Mouse (Mus musculus): ENCODE data around the gene Krcc1.
A peak's percentile ranks its signal among the peaks of the same experiment; 100 is the strongest.

Gene Krcc1

DNA sequence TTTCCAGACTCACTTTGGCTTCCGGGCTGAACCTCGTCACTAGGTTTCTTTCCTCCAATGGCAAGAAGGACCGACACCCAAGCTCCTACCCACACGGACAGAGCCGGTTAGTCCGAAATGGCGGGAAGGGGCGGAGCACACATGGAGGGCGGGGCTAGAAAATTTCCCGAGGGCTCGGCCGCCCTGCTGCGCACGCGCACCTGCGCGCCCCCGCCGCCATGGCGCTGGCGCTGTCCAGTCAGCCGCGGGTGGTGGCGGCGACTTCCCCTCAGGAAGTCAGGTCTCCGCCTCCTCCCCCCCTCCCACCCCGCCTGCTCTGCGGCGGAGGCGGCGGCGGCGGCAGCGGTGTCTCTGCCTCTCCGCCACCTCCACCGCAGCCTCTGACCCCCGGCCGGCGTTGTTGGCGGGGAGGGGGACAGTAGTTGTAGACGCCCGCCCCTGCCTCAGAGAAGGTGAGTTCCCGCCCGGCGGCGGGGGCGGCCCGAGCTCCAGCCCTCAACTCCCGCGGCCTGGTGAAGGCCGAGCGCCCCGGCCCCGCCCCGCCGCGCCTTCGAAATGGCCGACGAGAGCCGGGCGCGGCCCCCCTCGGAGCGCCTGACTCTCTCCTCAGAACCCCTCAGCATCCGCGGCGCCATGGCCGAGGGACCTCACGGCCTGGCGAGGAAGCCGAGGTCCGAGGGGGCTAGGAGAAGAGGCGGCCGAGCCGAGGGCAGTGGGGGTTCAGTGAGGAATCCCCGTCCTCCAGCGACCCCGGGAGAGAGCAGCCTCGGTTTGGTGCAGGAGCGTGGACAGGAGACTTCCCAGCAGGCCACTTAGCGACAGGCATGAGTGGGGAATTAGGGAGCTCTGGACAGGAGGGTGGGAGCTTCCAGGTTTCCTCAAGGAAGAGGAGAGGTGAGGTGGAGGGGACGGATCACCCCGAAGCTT lies at the start of gene Krcc1:
Krcc1 (plus strand) TSS at position 289 of the 927 bp plus-strand sequence.
- DNase-seq (ENCODE audit: inconsistent ontology term) = peak; percentile 99

DNA sequence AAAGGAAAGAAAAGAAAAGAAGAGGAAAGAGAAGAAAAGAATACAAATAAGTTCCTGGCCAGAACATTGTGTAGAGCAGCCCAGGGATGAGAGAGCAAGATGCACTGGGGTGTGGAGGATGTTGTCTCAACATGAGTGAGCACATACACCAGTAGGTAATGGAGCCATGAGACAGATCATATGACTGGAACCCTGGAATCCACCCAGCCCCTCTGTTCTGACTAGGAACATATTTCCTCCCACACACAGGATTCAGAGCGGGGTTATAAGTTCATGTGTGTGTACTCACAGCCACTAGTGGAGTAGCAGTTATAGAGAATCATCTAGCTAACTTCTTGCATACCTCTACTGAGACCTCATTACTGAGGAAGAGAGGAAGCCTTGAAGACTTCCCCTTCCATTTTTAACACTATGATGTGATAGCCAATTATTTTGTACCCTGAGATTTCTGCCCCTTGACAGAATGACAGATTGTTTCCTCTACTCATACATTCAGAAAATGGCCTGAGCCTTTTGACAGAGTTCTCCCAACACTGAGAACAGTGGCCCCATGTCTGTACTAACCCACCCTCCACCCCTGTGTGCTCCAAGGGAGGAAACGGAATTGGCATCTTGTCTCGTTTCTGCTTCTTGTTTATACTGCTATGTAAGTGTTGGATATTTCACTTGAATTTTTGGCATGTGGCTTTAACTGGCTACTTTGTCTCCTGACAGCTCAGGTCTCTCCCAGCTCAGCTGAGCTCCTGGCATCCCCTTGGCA lies 47.1 kb upstream of the Krcc1 start:
- peak; percentile 34 for DNase-seq (ENCODE audit: inconsistent ontology term)

DNA sequence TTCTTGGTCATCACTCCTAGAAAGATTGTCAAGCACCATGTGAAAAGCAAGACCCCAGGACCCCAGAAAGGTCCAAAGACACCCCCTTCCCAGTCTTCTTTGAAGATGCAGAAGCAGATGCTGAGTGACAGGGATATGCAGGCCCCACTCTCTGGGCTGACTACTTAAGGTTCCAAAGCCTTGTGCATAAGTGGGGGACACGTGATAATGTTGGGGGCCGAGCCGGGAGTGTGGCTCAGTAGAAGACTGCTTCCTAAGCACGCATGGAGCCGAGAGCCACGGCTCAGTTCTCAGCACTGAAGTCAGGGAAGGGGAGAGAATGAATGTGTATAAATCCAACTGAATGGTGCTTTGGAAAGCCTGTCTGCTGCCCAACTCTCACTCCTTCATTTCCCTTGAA lies 44.9 kb upstream of the Krcc1 start:
- no peak for DNase-seq (ENCODE audit: inconsistent ontology term)

DNA sequence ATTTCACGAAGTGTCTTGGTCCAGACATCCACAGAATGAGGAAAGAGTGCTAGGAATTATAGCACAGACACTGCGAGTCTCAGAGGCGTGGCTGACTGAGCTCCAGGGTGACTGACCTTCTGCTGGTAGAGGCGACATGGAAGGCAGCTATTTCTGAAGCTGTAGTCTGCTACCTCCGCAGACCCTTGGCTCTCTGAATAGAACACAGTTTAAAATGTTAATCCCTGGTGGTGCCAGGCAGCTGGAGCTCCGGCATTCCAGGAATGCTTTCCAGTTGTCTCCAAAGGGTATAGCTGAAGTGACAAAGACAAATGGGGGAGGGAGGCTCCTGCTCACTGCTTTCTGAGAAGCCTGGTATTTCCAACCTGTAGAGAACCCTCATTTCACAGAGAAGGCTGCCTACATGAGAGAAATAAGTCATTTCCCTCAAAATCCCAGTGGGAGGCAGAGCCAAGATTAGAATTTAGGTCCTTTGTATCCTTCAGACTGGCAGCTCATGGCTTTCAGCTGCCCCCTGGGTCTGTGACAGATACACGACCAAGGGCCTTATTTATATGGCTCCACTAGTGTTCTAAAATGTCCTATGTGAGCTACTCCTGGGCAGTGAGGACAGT lies 44.2 kb upstream of the Krcc1 start:
- peak; percentile 26 for DNase-seq (ENCODE audit: inconsistent ontology term)

DNA sequence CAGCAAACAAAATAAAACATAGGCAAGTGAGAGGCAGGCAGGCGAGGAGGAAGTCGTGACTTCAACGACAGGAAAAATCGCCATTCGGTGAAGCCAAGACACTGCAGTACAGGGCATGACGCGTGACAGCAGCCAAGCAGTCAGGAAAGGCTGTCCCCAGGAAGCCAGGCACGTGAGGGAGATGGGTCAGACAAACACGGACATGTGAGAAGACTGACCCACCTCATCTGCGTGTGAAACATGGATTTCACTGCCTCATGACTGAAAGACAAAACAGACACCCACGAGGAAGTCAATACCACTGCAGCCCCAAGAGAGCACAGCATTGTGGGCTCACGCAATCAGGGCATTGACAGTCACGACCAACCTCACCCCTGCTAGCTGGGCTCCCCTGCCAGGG lies 36.4 kb upstream of the Krcc1 start:
- no peak for DNase-seq (ENCODE audit: inconsistent ontology term)

DNA sequence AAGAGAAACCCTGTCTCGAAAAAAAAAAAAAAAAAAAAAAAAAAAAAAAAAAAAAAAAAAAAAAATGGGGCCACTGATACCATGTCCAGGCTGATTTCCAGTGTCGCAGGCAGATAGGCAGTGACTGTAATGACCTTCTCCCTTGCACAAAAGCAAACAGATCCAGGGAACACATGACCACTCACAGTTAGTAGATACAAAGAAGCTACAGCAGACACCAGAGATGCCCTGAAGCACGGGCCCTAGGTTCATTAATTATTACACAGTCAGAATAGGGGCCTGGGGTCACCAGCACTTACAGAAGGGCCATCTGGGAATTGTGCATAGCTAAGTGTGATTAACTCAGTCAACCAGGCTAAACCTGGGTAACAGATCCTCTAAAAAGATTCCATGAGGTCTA lies 35.5 kb upstream of the Krcc1 start:
- DNase-seq (ENCODE audit: inconsistent ontology term) = no peak

DNA sequence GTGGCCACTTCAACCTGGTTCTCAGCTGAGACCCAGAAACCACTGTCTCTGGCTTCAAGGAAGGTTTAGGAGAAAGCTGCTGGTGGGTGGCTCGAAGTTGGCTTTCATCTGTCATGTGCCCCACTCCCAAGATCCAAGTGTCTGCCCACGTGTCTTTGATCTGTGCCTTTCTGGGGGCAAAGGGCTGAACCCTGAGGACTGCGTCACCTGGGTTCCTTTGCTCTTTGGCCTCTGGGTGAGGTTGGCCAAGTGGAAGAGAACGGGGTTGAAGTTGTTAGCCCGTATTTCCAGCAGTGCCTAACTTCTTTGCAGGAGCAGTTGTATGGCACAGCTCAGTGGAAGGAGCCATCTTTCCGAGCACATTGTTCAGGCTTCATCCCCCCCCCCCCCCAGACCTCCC lies 35.0 kb upstream of the Krcc1 start:
- DNase-seq (ENCODE audit: inconsistent ontology term) = no peak

DNA sequence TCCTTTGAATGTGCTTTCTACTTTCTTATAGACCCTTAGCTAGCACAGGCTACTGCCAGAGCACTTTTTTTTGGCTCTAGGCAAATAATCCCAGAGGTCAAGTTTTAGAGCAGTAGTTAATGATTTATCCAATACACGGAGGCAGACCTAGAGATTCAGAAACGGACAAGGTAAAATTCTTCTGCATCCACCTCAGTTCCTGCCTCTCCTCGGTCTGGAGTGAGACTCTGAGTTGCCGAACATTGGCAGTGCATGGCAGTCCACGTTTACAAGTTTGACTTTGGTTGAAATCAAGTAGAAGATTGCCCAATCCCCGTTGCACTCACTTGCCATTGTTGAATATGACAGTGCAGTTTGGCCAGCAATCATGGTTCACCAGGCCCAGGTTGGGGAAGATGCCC lies 34.4 kb upstream of the Krcc1 start:
- no peak for DNase-seq (ENCODE audit: inconsistent ontology term)

DNA sequence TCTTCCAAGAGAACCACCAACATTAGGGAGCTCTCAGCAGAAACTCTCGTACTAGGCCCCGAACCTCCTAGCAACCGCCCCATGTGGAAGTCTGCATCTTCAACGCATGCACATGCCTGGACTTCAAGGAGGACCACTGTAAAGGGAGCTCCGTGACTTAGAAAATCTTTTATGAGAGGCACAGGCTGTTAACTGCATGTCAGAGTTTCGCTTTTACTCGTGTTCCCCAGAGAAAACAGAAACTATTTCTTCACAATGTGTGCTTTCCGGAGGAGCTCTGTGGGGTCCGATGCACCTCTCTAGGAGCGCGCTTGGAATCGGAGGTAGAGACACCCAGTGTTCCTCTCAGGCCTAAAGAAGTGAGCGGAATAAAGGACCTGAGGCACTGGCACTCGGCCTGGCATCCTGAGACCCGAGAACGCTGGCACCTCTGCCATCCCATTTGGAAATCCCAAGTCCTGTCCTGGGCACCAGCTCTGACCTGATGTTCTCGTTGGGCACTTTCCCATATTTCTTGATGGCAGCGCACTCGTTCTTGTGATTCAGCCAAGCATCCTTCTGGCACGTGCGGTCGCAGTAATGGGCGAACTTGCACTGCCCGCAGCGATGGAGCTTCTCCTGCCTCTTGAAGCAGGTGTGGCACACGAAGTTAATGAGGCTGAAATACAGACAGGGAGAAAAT lies 32.3 kb upstream of the Krcc1 start:
- no peak for DNase-seq (ENCODE audit: inconsistent ontology term)

DNA sequence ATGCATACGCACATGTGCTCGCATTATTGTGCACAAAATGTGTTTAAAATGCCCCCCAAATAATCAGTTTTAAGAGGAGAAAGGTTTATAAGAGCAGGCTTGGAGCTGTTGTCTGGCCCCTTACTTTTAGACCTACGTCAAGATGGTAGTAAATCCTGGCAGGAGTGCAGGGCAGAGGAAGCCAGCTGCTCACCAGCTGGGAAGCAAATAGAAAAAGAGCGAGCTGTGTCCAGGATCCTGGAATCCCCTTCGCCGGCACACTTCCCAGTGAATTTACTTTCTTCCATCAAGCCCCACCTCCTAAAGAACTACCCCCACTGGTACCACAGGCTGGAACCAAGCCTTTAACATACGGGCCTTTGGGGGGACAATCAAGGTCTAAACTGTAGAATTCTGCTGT lies 30.6 kb upstream of the Krcc1 start:
- no peak for DNase-seq (ENCODE audit: inconsistent ontology term)

DNA sequence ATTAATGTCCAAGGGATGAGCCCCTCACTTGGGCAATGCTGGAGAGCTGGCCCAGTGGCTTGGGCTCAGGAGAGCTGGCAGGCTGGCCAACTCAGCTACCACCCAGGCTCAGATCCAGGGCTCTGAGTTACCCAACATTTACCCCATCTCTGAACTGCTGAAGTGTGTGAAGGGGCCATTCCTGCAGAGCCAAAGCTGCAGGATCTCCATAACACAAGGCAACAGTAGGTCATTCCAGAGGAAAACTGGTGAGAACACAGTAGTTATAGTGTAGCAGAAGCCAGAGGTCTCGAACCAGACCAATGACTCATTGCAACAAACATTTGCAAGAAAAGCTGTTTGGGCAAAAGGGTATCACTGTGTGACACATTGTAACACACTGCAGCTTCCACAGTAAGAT lies 28.7 kb upstream of the Krcc1 start:
- peak; percentile 3 for DNase-seq (ENCODE audit: inconsistent ontology term)

DNA sequence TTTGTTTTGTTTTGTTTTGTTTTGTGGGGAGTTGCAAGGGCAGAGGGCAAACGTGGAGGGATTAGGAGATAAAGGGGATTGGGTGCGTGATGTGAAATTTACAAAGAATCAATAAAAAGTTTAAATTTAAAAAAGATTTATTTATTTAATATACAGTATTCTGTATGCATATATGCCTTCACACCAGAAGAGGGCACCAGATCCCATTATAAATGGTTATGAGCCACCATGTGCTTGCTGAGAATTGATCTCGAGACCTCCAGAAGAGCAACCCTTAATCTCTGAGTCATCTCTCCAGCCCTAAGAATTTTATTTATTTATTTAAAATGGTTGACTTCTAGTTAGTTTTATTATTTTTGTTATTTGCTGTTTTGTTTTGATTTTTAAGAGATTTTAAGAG lies 28.2 kb upstream of the Krcc1 start:
- no peak for DNase-seq (ENCODE audit: inconsistent ontology term)

DNA sequence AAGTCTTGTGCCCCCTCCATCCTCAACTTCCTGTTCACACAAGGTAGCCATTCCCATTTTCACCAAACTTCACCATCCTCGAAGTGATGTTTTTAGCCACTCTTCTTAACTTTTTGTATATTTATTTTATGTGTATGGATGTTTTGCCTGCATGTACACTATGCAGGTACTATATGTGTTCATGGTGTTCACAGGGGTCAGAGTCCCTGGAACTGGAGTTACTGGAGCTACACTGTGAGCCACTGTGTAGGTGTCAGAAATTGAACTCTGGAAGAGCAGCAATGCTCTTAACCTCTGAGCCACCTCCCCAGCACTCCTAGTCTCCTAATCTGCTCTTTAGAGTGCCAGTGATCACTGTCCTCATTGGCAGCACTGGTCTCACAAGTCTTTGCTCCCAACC lies 23.1 kb upstream of the Krcc1 start:
- DNase-seq (ENCODE audit: inconsistent ontology term) = no peak

DNA sequence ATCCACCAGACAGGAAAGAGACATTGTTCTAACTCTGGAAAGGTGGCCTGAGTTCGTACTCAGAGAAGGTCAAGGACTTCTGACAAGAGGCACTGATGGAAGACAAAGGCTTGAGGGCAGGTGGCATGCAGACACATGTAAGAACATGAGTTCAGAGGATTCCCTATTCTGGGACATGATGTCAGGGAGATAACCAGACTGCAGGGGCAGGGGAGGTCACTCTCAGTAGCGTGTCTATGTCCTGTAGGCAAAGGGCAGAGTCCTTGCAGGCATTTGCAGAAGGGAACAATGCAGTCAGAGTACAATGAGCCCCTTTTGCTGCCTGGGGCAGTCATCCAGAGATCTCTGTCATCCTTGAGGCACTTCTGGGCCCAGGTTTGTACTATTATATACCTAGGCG lies 21.9 kb upstream of the Krcc1 start:
- no peak for DNase-seq (ENCODE audit: inconsistent ontology term)

DNA sequence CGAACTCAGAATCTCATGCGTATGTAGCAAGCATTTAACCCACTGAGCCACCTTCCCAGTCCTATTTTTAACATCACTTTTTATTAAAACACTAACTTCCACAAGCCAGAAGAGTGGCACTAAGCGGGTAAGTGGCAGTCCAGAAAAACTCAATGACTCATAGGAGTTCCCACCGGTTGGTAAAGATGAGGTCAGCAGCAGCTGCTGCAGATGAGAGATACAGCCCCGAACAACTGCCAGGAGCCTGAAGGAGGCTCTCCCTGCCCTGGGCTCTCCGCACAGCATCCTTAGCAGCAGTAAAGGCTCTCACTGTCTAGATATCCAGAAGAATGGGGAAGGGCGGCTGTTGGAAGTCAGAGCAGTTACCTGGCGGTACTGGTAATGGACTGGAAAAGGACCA lies 20.5 kb upstream of the Krcc1 start:
- no peak for DNase-seq (ENCODE audit: inconsistent ontology term)

DNA sequence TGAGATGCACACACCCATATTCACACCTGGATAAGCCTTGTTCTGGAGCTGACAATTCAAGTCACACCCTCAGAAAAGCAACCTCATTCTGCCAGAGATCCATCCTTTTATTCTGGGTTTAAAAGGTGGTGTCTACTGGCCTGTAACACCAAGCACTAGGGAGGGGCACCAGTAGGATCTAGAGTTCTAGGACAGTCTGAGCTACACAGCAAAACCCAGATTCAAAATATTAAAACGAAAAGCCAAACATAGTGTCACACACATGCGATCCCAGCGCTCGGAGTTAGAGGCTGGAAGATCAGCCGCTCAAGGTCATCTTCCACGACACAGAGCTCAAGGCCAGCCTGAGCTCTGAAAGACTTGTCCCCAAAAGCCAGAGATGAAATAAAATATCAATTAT lies 17.0 kb upstream of the Krcc1 start:
- DNase-seq (ENCODE audit: inconsistent ontology term) = no peak

DNA sequence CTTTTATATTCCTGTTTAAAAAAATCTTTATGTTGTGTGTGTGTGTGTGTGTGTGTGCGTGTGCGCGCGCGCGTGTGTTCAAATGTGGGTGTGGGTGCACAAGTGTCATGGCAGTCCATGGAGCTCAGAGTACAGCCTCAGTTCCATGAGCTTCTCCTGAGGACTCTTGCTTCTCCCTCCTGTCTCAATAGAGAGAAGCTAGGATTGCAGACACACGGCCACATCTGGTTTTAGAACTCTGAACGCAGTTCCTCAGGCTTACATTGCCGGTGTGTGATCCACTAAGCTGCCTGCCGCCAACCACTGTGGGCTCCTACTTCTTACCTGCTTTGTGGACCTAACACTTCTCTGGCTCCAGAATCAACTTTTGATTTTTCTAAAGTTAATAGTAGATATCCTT lies 15.3 kb upstream of the Krcc1 start:
- DNase-seq (ENCODE audit: inconsistent ontology term) = no peak

DNA sequence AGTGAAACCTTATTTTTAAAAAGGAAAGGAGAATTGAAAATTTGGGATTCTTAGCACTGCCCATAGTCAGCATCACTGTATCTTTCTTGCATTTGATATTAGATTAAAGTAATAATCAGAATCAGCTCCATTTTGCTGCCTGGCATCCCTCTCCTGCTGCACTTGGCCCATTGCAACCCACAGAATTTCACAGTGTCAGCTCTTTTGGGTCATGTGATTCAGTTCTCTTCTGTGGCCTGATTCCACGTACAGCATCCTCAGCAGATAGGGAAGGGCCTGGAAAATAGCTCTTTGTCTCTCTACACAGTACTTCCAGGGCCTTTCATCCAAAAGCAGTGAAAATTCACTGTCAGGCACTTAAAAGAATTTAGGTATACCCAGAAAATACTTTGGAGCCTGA lies 14.1 kb upstream of the Krcc1 start:
- no peak for DNase-seq (ENCODE audit: inconsistent ontology term)

DNA sequence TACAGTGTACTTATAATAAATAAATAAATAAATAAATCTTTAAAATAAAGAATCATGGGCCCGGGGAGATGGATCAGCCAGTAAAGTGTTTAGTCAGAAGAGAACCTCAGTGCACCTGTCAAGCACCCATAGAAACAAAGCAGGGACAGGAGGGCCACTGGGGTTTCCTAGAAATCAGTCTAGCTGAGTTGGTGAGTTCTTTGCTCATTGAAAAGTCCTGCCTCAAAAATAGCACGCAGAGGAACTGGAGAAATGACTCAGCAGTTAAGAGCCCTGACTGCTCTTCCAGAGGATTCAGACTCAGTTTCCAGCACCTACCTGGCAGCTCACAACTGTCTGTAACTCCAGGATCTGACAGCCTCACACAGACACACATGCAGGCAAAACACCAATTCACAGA lies 12.9 kb upstream of the Krcc1 start:
- no peak for DNase-seq (ENCODE audit: inconsistent ontology term)

DNA sequence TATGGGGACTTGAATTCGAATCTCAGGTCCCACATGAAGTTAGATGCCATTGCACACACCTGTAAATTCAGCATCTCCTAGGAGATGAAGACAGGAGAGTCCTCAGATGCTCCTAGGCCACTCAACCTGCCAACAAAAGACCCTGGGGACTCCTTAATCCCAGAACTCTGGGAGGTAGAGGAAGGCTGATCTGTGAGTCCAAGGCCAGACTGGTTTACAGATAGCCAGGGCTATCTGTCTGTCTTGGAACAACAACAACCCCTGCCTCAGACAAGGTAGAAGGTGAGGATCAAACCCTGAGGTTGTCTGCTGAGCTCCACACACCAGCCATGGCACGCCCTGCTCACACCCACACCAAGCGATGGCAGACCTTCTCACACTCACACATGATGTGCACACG lies 12.3 kb upstream of the Krcc1 start:
- no peak for DNase-seq (ENCODE audit: inconsistent ontology term)

DNA sequence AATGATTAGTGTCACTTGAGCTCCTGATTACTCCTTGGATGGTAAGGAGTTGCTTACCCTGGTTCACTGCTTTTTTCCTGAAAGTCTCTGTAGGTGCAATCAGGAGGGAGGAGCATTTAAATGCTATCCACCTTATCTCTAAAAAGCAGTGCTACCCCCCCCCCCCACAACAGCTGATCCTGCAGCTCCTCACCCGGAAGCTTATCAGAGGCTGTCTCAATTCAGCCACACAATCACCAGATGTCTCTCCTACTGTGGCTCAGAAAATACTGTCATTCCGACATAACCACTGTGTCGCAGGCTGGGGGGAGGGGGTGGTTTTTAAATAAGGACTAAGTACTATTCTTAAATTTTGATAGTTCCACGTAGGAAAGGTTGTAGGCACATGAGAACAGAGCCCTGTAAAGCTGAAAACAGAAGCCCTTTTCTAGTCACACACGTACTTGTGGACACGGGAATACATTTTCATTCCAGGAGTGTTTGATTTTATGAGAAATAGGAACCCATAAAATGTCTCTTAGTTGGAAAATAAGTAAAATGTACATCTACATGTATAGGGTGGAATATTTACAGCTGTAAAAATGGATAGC lies 11.3 kb upstream of the Krcc1 start:
- DNase-seq (ENCODE audit: inconsistent ontology term) = no peak

DNA sequence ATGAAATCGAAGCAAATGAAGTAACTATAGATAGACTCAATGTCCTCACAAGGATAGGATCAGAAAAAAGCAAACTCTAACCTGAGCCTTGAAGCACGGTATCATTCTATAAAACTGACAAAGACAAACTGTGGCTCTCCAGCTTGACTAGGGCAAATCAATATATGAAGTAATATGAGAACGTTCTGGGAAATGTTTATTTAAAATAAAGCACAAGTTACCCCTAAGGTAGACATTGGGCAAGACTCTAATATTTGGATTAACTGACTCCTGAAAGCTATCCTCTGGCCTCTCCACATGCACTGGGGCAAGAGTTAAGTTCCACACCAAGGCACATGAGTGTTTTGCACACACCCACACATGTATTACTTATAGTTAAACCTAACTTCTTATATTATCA lies 10.4 kb upstream of the Krcc1 start:
- no peak for DNase-seq (ENCODE audit: inconsistent ontology term)

Data from Muller cell, postnatal 12 days (primary cell).